ENCODE assay signal across 8 mouse cellular contexts in the genomic region with DNA sequence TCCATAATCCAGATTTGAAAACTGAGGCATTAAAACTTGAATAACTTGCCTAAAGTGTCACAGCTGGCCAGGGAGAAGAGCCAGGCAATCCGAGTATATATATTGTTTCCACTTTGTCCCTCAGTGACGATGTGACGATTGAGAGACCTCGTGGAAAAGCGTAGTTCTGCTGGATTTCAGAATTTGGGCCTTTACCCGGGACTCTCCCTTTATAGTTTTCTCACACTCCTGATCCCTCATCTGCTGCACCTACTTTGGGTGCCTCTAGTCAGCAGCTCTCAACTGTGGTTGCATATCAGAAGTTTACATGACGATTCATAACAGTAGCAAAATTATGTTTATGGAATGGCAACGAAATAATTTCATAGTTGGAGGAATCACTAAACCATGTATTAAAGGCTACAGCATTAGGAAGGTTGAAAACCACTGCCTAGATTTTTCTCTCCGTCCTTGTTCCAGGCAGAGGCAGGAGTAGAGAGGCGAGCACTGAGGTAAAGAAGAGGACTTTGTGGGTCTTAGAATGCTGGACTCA. TPM values are rescaled to one million over a fixed set of nuclear protein-coding genes. Genes with fewer than 3 reads are reported as not detected.
DNase-seq lines count a peak whose midpoint lies in the region; ATAC-seq and TF ChIP-seq lines count a peak whose summit lies in the region.

No protein-coding gene starts in this region.

- H3K79me2 ChIP-seq in C2C12 (ENCODE audit: control insufficient read depth, insufficient read depth): peaks cover 59% of the 10 kb centered on the region

- no peak for TF ChIP-seq CTCF in C2C12 (IDR thresholded peaks at IDR 0.05; ENCODE audit: control insufficient read depth, insufficient read depth, insufficient read length)

- peak overlapping the region; percentile 79 for H3K4me3 ChIP-seq in C2C12 (ENCODE audit: insufficient read depth, poor library complexity, severe bottlenecking)
- peak overlapping the region; percentile 69 for H3K4me3 ChIP-seq in forebrain, embryonic 13.5 days
- H3K4me3 ChIP-seq in limb, embryonic 14.5 days (replicated peaks; ENCODE audit: low read length): peak overlapping the region; percentile 75

- no peak for TF ChIP-seq POLR2A in limb, embryonic 14.5 days (IDR thresholded peaks at IDR 0.05; ENCODE audit: borderline replicate concordance, extremely low read depth, insufficient read depth, insufficient read length)

- 0 out of 2 replicates have a peak overlapping the region, but pooled peaks have one; percentile 59 for H3K27ac ChIP-seq in forebrain, embryonic 13.5 days
- no peak overlapping the region for H3K27ac ChIP-seq in limb, embryonic 14.5 days (replicated peaks; ENCODE audit: low read depth, low read length)

- ATAC-seq in forebrain, embryonic 13.5 days: no peak
- no peak for ATAC-seq in limb, embryonic 14.5 days (ENCODE audit: low FRiP score, low read depth)

- peak; percentile 26 for DNase-seq in embryo, embryonic 10.5 days (ENCODE audit: low spot score)
- no peak for DNase-seq in embryo, embryonic 10 days (ENCODE audit: low spot score)
- DNase-seq in limb, embryonic 14.5 days (ENCODE audit: low spot score): no peak
- no peak for DNase-seq in right cerebral cortex, postnatal 25 days
- no peak for DNase-seq in cerebellum, postnatal 14 days
- DNase-seq in frontal cortex, postnatal 14 days (ENCODE audit: low spot score in 2 of 2): no peak

- peaks cover 24% of the 10 kb centered on the region for H3K36me3 ChIP-seq in C2C12 (ENCODE audit: control insufficient read depth, insufficient read depth)
- no peaks in the 10 kb centered on the region for H3K36me3 ChIP-seq in forebrain, embryonic 13.5 days (ENCODE audit: poor library complexity, severe bottlenecking)
- H3K36me3 ChIP-seq in limb, embryonic 14.5 days (ENCODE audit: control insufficient read depth, insufficient read depth, low read length): no peaks in the 10 kb centered on the region

- WGBS in forebrain, embryonic 13.5 days: 33% methylated on average over 10 of the region's 10 CpGs
- 34% methylated on average over 10 of the region's 10 CpGs for WGBS in limb, embryonic 14.5 days

- peak overlapping the region; percentile 37 for H3ac ChIP-seq in C2C12 (ENCODE audit: control insufficient read depth, insufficient read length, low read depth)

- H3K9me3 ChIP-seq in forebrain, embryonic 13.5 days (replicated peaks): no peaks in the 10 kb centered on the region
- no peaks in the 10 kb centered on the region for H3K9me3 ChIP-seq in limb, embryonic 14.5 days (ENCODE audit: control insufficient read depth, low read length)

- peaks cover 25% of the 10 kb centered on the region for H3K4me1 ChIP-seq in forebrain, embryonic 13.5 days
- peaks cover 10% of the 10 kb centered on the region; the same call in 1 of the 2 replicates for H3K4me1 ChIP-seq in limb, embryonic 14.5 days (ENCODE audit: control insufficient read depth, insufficient read depth, low read length)

- no peaks in the 10 kb centered on the region for H3K27me3 ChIP-seq in C2C12 (ENCODE audit: control insufficient read depth, insufficient read depth, insufficient read length)
- H3K27me3 ChIP-seq in forebrain, embryonic 13.5 days: no peaks in the 10 kb centered on the region
- H3K27me3 ChIP-seq in limb, embryonic 14.5 days (ENCODE audit: control insufficient read depth, insufficient read depth, low read length): no peaks in the 10 kb centered on the region

- peak overlapping the region; percentile 81 for H3K9ac ChIP-seq in forebrain, embryonic 13.5 days
- peak overlapping the region; percentile 79; the same call in 1 of the 2 replicates for H3K9ac ChIP-seq in limb, embryonic 14.5 days (ENCODE audit: low read depth, low read length, severe bottlenecking)

- peak overlapping the region; percentile 70 for H3K4me2 ChIP-seq in forebrain, embryonic 13.5 days
- H3K4me2 ChIP-seq in limb, embryonic 14.5 days (replicated peaks; ENCODE audit: low read depth, low read length, severe bottlenecking): peak overlapping the region; percentile 52

- H3K79me3 ChIP-seq in C2C12 (ENCODE audit: low read depth): peaks cover 47% of the 10 kb centered on the region

TF ChIP-seq in C2C12, 6 proteins besides CTCF, POLR2A, EP300 and RAD21:
- no peak for TF ChIP-seq CEBPB (IDR thresholded peaks at IDR 0.05; ENCODE audit: low read depth)
- no peak for TF ChIP-seq USF1 (IDR thresholded peaks at IDR 0.05; ENCODE audit: low read depth)
- no peak for TF ChIP-seq MYOD1 (IDR thresholded peaks at IDR 0.05; ENCODE audit: control insufficient read depth, insufficient read length, low read depth)
- no peak for TF ChIP-seq MAX (IDR thresholded peaks at IDR 0.05)
- TF ChIP-seq MYOG (IDR thresholded peaks at IDR 0.05; ENCODE audit: control insufficient read depth, extremely low read depth, insufficient read length): no peak
- no peak for TF ChIP-seq FOSL1 (IDR thresholded peaks at IDR 0.05; ENCODE audit: insufficient read depth, low read length, poor library complexity, severe bottlenecking)

RNA-seq across cellular contexts. Expression of a gene that starts 0.9 kb away (rescaled TPM):
- 21.1 TPM for polyA plus RNA-seq in C2C12 (2012; fragmentation: generic; extraction: Trizol)
- 79.4 and 83.0 TPM in 2 replicates for polyA plus RNA-seq in forebrain, embryonic 13.5 days (2015; fragmentation: Nextera tagmentation; extraction: Ambion mirVana)
- 26.6 and 26.7 TPM in 2 replicates for polyA plus RNA-seq in limb, embryonic 14.5 days (2012; rRNA removed)
- polyA plus RNA-seq in limb, embryonic 14.5 days (2014; fragmentation: Nextera tagmentation; extraction: Ambion mirVana): 49.9 and 51.6 TPM in 2 replicates

RNA-seq across cellular contexts. Expression of a gene that starts 17.1 kb away (rescaled TPM):
- polyA plus RNA-seq in C2C12 (2012; fragmentation: generic; extraction: Trizol): not detected
- 3.4 and 4.1 TPM in 2 replicates for polyA plus RNA-seq in forebrain, embryonic 13.5 days (2015; fragmentation: Nextera tagmentation; extraction: Ambion mirVana)
- polyA plus RNA-seq in limb, embryonic 14.5 days (2012; rRNA removed): 0.03 and 0.06 TPM in 2 replicates
- 0.06 and 0.19 TPM in 2 replicates for polyA plus RNA-seq in limb, embryonic 14.5 days (2014; fragmentation: Nextera tagmentation; extraction: Ambion mirVana)
